ENCODE assay signal across 8 mouse cellular contexts in genomic region chr15:100845049-100845879, GRCm38 (mm10). TPM values are rescaled to one million over a fixed set of nuclear protein-coding genes. Genes with fewer than 3 reads are reported as not detected.
A peak's percentile ranks its signal among the peaks of the same experiment; 100 is the strongest.
DNase-seq lines count a peak whose midpoint lies in the region; ATAC-seq lines count a peak whose summit lies in the region.

No protein-coding gene starts in this region.

- DNase-seq in heart, embryonic 10.5 days (ENCODE audit: low spot score) = no peak
- DNase-seq in heart, adult 9 months (ENCODE audit: low spot score in 2 of 2) = no peak
- peak; percentile 42 for DNase-seq in cerebellum, adult 9-10 months
- DNase-seq in liver, embryonic 11.5 days (ENCODE audit: low spot score) = no peak
- DNase-seq in retina, embryonic 14.5 days (ENCODE audit: low spot score) = peak; percentile 30
- DNase-seq in right cerebral cortex, postnatal 14 days = no peak
- DNase-seq in layer of hippocampus, postnatal 36 days = no peak

- H3K4me3 ChIP-seq in heart, embryonic 10.5 days = no peak overlapping the region
- H3K4me3 ChIP-seq in hindbrain, embryonic 15.5 days = no peak overlapping the region
- H3K4me3 ChIP-seq in liver, embryonic 11.5 days (ENCODE audit: low read depth, low read length) = no peak overlapping the region

- H3K36me3 ChIP-seq in heart, embryonic 10.5 days = no peaks in the 10 kb centered on the region
- no peaks in the 10 kb centered on the region for H3K36me3 ChIP-seq in hindbrain, embryonic 15.5 days
- no peaks in the 10 kb centered on the region for H3K36me3 ChIP-seq in liver, embryonic 11.5 days (ENCODE audit: control insufficient read depth, insufficient read depth, low read length)

- no peak overlapping the region for H3K4me2 ChIP-seq in hindbrain, embryonic 15.5 days
- no peak overlapping the region for H3K4me2 ChIP-seq in liver, embryonic 11.5 days

- H3K27me3 ChIP-seq in heart, embryonic 10.5 days (ENCODE audit: insufficient read depth, poor library complexity, severe bottlenecking) = peaks cover 6% of the 10 kb centered on the region; the same call in 1 of the 2 replicates
- H3K27me3 ChIP-seq in hindbrain, embryonic 15.5 days = no peaks in the 10 kb centered on the region
- no peaks in the 10 kb centered on the region for H3K27me3 ChIP-seq in liver, embryonic 11.5 days (replicated peaks; ENCODE audit: control insufficient read depth, insufficient read depth, low read length)

- H3K27ac ChIP-seq in heart, embryonic 10.5 days = peak overlapping the region; percentile 8; the same call in 1 of the 2 replicates
- H3K27ac ChIP-seq in hindbrain, embryonic 15.5 days (replicated peaks) = 0 out of 2 replicates have a peak overlapping the region, but pooled peaks have one; percentile 10
- H3K27ac ChIP-seq in liver, embryonic 11.5 days (ENCODE audit: low read depth, low read length) = no peak overlapping the region

- peak; percentile 27; the same call in 1 of the 2 replicates for ATAC-seq in hindbrain, embryonic 15.5 days (ENCODE audit: low FRiP score, low read depth)
- ATAC-seq in liver, embryonic 11.5 days (replicated peaks; ENCODE audit: low FRiP score) = peak; percentile 56; the same call in 1 of the 2 replicates

- H3K4me1 ChIP-seq in heart, embryonic 10.5 days = peaks cover 6% of the 10 kb centered on the region; the same call in 1 of the 2 replicates
- H3K4me1 ChIP-seq in hindbrain, embryonic 15.5 days (replicated peaks) = peaks cover 9% of the 10 kb centered on the region
- H3K4me1 ChIP-seq in liver, embryonic 11.5 days (replicated peaks; ENCODE audit: control insufficient read depth, insufficient read depth, low read length) = no peaks in the 10 kb centered on the region

- 0 out of 2 replicates have a peak, but pooled peaks cover 5% of the 10 kb centered on the region for H3K9me3 ChIP-seq in heart, embryonic 10.5 days
- H3K9me3 ChIP-seq in hindbrain, embryonic 15.5 days = no peaks in the 10 kb centered on the region
- peaks cover 5% of the 10 kb centered on the region for H3K9me3 ChIP-seq in liver, embryonic 11.5 days (ENCODE audit: control insufficient read depth, low read length)

- no peak overlapping the region for H3K9ac ChIP-seq in hindbrain, embryonic 15.5 days
- H3K9ac ChIP-seq in liver, embryonic 11.5 days (ENCODE audit: low read depth, low read length) = no peak overlapping the region

- 41% methylated on average over 26 of the region's 26 CpGs for WGBS in heart, embryonic 10.5 days
- 44% methylated on average over 26 of the region's 26 CpGs for WGBS in hindbrain, embryonic 15.5 days
- 37% methylated on average over 26 of the region's 26 CpGs for WGBS in liver, embryonic 11.5 days

RNA-seq across cellular contexts. Expression of gene Scn8a, which starts 24.4 kb away (rescaled TPM):
- 0.70 and 2.0 TPM in 2 replicates for polyA plus RNA-seq in heart, embryonic 10.5 days (2016; fragmentation: Nextera tagmentation; extraction: Ambion mirVana)
- polyA plus RNA-seq in hindbrain, embryonic 15.5 days (2015; fragmentation: Nextera tagmentation; extraction: Ambion mirVana) = 21.0 and 29.2 TPM in 2 replicates
- 0.71 and 0.73 TPM in 2 replicates for polyA plus RNA-seq in liver, embryonic 11.5 days (2014; fragmentation: Nextera tagmentation; extraction: Ambion mirVana)
- 100 to 1,000 TPM; 223 to 249 TPM for total RNA-seq in layer of hippocampus, postnatal 36 days (2021)

Comparison
In these comparisons a context has a peak if more than half of its experiments do, and no peak if none do; other contexts are left out.
1. DNase-seq: peak in cerebellum, adult 9-10 months (single experiment) and retina, embryonic 14.5 days (single experiment); none in heart, embryonic 10.5 days (single experiment), heart, adult 9 months (0 of 2), liver, embryonic 11.5 days (single experiment), right cerebral cortex, postnatal 14 days (single experiment) and layer of hippocampus, postnatal 36 days (0 of 2).